Mouse (Mus musculus) heart, adult 2 months (tissue): ENCODE data around the gene Ptchd3.

Experiments
- CTCF ChIP-seq: fragments of 200-600 bp; IDR thresholded peaks from 2 replicates; pipeline ENCODE4 v1.8.1; 2022; ENCODE audit warnings: antibody characterized with exemption, mild to moderate bottlenecking, moderate library complexity
- EP300 ChIP-seq: fragments of 200-500 bp; IDR thresholded peaks from 2 replicates; pipeline ENCODE4 v1.6.1; 2011; ENCODE audit warnings: low read depth, low read length, control low read depth; ENCODE audit not compliant: insufficient read depth

- TF ChIP-seq CTCF (no peak), EP300 (no peak)
These were observed 36.5 kb upstream of the Ptchd3 start for GRCm38 (mm10) chr11:121793530-121793929.
